Mouse (Mus musculus): ENCODE data around the gene Slc50a1. TPM values are rescaled to one million over a fixed set of nuclear protein-coding genes. Genes with fewer than 3 reads are reported as not detected.
A peak's percentile ranks its signal among the peaks of the same experiment; 100 is the strongest.

The Slc50a1 gene
- polyA plus RNA-seq, 1 experiment from 2014 or later: 17.8 TPM

DNA sequence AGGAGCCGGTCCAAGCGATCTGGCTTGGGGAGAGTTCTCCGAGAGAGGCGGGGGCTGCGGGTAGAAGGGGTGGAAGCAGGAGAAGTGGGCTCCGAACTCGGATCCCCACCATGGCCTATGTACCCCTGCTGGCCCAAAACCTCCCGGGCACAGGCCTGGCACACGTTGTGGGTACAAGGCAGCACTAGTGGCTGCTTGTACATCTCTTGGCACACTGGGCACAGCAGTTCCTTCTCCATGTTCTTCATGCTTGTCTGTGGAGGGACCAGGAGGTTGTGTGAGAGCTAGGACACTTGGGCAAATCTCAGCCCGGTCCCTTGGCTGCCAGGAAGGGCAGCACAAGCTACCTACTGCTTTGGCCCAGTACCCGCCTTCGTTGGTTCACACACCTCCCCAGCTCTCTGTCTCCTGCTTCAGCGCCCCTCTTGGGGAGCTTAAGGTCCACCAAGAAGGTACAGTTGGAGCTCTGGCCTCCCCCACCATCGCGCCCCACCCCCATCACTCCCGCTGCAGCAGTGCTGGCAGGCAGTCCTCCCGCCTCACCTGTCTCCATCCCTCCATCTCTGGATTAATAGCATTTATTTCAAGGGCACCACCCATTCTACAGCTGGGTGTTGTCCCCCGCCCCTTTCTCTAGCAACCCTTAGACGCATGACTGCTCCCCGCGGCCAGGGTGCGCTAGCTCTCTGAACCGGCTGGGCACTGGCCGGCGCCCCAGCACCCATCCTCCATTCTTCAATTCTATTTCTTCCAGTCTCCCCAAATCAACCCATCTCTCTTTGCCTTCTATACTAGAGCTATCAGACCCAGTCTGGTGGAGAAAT lies 26.0 kb downstream of the Slc50a1 start:
- Histone ChIP-seq H3K9ac (no peak overlapping the region), H3K4me3 (replicated peaks) (no peak overlapping the region), H3K36me3 (replicated peaks) (no peaks in the 10 kb centered on the region; the same call in 1 of the 2 replicates), H3K4me2 (peak overlapping the region; percentile 90), H3K9me3 (replicated peaks) (no peaks in the 10 kb centered on the region), H3K4me1 (replicated peaks) (peaks cover 53% of the 10 kb centered on the region), H3K27me3 (peaks cover 29% of the 10 kb centered on the region), H3K27ac (replicated peaks) (no peak overlapping the region)
- WGBS (ENCODE audit: insufficient replicate concordance): 25% methylated on average over 25 of the region's 25 CpGs
- no peak for ATAC-seq (ENCODE audit: insufficient read depth)

DNA sequence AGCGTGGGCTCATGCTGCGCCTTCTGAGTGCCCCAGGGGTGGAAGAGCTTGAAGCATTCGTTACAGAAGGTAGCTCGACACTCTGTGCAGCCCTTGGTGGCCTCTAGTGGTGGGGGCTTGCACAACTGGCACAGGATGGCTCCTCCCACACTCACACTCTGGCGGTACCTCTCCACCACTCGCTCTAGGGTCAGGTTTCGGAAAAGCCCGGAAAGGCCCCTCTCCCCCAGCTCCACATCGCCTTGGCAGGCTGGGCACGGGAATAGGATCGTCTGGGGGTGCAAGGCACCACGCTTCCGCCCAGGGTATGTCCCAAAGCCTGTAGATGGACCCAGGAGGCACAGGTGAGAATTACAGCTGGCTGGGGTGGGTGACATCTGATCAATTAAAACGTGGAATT lies 26.8 kb downstream of the Slc50a1 start:
- Histone ChIP-seq H3K4me1 (replicated peaks) (peaks cover 53% of the 10 kb centered on the region), H3K27me3 (peaks cover 32% of the 10 kb centered on the region), H3K9ac (no peak overlapping the region), H3K9me3 (replicated peaks) (no peaks in the 10 kb centered on the region), H3K4me2 (peak overlapping the region; percentile 23), H3K27ac (replicated peaks) (no peak overlapping the region), H3K4me3 (replicated peaks) (no peak overlapping the region), H3K36me3 (replicated peaks) (no peaks in the 10 kb centered on the region)
- no peak for ATAC-seq (ENCODE audit: insufficient read depth)
- WGBS (ENCODE audit: insufficient replicate concordance): 17% methylated on average over 14 of the region's 14 CpGs

DNA sequence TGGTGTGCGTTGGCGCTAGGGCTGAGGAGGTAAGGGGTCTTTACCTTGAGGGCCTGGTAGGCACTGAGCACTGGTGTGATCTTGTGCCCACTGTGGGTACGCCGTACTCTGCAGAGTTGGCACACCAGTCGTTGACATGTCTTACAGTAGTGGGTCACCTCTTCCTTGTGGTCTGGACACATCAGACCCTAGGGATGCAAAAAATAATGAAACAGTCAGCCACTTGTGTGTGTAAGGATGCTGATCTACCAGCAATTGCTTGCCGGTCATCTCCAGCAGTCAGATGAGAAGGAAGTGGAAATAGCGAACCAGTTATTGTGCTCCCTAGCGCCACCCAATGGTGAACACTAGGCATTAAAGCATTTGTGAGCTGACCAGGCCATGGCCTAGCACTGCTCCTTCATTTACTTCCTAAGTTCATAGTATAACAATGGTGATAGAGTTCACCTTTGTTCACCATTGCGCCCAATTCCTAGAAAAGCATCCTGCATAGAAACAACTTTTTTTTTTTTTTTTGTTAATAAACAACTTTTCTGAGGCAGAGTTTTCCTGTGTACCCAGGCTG lies 28.0 kb downstream of the Slc50a1 start:
- 56% methylated on average over 9 of the region's 9 CpGs for WGBS (ENCODE audit: insufficient replicate concordance)
- Histone ChIP-seq H3K9me3 (replicated peaks) (no peaks in the 10 kb centered on the region), H3K27me3 (peaks cover 37% of the 10 kb centered on the region), H3K27ac (replicated peaks) (no peak overlapping the region), H3K36me3 (replicated peaks) (no peaks in the 10 kb centered on the region), H3K4me3 (replicated peaks) (no peak overlapping the region), H3K4me2 (no peak overlapping the region), H3K4me1 (replicated peaks) (peaks cover 52% of the 10 kb centered on the region), H3K9ac (no peak overlapping the region)
- no peak for ATAC-seq (ENCODE audit: insufficient read depth)

DNA sequence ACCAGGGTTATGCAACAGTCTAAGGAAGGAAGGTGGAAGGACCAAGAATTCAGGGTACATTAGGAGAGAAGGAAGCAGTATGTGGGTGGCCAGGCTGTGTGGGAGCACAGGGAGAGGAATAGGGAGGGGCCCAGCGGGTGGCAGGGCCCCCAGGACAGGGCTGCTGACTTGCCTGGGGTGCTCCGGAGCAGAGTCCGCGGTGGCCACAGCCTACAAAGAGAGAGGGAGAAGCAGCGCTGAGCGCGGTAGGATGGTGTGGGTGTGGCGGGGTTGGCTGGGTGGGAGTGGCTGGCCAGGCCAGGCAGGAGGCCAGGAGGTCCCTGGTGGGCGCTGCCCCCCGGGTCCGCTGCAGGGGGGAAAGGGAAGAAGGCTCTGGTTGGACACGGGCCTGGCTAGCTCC lies 31.9 kb downstream of the Slc50a1 start:
- Histone ChIP-seq H3K4me3 (replicated peaks) (no peak overlapping the region), H3K27ac (replicated peaks) (no peak overlapping the region), H3K27me3 (peaks cover 19% of the 10 kb centered on the region), H3K9me3 (replicated peaks) (no peaks in the 10 kb centered on the region), H3K9ac (no peak overlapping the region), H3K36me3 (replicated peaks) (no peaks in the 10 kb centered on the region), H3K4me1 (replicated peaks) (peaks cover 13% of the 10 kb centered on the region), H3K4me2 (no peak overlapping the region)
- no peak for ATAC-seq (ENCODE audit: insufficient read depth)
- WGBS (ENCODE audit: insufficient replicate concordance): 54% methylated on average over 12 of the region's 12 CpGs

DNA sequence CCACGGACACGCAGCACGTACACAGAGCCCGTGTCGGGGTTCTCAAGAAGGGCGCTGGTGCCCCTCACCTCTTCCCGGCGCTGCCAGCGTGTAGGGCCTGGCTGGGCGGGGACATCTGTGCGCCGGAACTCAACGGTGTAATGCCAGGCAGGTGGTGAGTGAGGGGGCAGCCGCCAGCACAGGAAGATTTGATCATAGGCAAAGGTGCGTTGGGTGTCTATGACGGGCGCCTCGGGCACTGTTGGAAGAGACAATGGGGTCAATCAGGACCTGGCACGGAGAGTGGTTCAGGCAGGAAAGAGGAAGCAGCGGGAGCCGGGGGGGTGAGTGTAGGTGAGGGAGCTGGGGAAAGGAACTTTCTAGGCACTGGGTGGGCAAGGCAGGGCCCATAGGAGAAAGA lies 32.7 kb downstream of the Slc50a1 start:
- 77% methylated on average over 21 of the region's 21 CpGs for WGBS (ENCODE audit: insufficient replicate concordance)
- no peak overlapping the region for H3K9ac ChIP-seq
- no peak for ATAC-seq (ENCODE audit: insufficient read depth)

DNA sequence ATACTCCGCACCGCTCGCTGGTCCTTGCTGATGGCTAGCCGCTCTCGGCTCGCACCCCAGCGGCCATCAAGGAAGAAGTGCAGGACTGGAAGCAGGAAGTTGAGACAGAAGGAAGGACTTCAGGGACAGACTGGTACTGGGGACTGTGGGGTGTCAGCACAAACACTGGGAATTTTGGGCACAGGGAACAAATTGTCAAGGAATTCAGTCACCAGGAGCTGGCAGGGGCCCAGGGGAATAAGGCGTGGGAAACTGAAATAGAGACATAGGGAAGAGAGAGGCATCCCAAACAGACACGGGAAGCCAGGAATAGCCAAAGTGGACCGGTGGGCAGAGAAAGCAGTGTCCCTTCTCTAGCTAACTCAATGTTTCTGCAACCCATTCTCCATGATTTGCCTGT lies 33.9 kb downstream of the Slc50a1 start:
- Histone ChIP-seq H3K4me2 (no peak overlapping the region), H3K9me3 (replicated peaks) (no peaks in the 10 kb centered on the region), H3K27ac (replicated peaks) (no peak overlapping the region), H3K27me3 (peaks cover 19% of the 10 kb centered on the region), H3K4me3 (replicated peaks) (no peak overlapping the region), H3K9ac (no peak overlapping the region), H3K4me1 (replicated peaks) (peaks cover 5% of the 10 kb centered on the region), H3K36me3 (replicated peaks) (no peaks in the 10 kb centered on the region)
- ATAC-seq (ENCODE audit: insufficient read depth): no peak
- 79% methylated on average over 10 of the region's 10 CpGs for WGBS (ENCODE audit: insufficient replicate concordance)

More for the DNA sequence above, 32.7 kb downstream of the Slc50a1 start:
- Histone ChIP-seq H3K4me1 (replicated peaks) (peaks cover 5% of the 10 kb centered on the region), H3K36me3 (replicated peaks) (no peaks in the 10 kb centered on the region), H3K4me3 (replicated peaks) (no peak overlapping the region), H3K27me3 (peaks cover 17% of the 10 kb centered on the region), H3K9me3 (replicated peaks) (no peaks in the 10 kb centered on the region), H3K27ac (replicated peaks) (no peak overlapping the region), H3K4me2 (no peak overlapping the region)

DNA sequence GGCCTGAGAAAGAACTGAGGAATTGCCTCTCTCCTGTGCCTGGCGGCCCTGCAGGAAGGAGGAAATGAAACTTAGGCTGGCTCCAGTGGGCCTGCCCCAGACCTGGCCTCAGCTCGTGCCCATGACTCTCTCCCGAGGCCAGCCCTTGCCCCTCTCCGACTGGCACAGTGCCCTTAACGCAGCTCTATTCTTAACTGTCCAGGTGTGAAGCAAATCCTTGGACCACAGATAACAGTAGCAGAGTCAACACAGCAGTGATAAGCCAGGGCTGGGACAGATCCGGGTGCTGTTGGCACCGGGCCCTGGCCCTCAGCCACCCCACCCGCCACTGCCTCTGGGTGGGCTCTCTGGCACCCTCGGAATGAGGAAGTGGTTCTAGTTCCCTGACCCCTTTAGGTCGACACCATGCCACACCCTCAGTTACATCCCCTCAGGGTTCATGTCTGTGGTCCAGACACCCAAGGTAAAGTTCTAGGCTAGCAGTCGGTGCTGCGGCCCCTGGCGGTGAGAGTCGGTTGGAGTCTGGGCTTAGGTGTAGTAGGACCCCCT lies 36.7 kb downstream of the Slc50a1 start:
- WGBS (ENCODE audit: insufficient replicate concordance): 40% methylated on average over 14 of the region's 14 CpGs
- no peak overlapping the region for H3K4me3 ChIP-seq (replicated peaks)
- H3K36me3 ChIP-seq (replicated peaks): no peaks in the 10 kb centered on the region
- H3K9ac ChIP-seq: no peak overlapping the region
- H3K27ac ChIP-seq (replicated peaks): no peak overlapping the region
- ATAC-seq (ENCODE audit: insufficient read depth): no peak
- no peak overlapping the region for H3K4me2 ChIP-seq
- H3K4me1 ChIP-seq (replicated peaks): peaks cover 7% of the 10 kb centered on the region
- peaks cover 44% of the 10 kb centered on the region for H3K27me3 ChIP-seq
- H3K9me3 ChIP-seq (replicated peaks): no peaks in the 10 kb centered on the region

DNA sequence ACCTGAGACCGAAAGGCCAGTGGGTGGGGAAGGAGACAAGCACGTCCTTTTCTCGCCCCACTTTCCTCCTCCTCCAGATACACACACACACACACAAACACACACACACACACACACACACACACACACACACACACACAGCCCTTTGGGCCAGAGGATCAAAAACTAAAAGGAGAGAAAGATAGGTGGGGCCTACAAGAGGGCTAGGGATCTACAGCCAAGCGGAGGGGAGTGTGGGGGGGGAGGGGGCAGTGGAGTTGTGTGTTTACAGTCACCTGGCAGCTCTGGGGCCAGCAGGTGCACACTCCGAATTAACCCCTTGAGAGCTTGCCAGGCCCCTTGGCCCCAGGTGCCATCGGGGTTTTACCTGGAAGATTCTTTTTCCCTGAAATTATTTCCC lies 37.8 kb downstream of the Slc50a1 start:
- 51% methylated on average over 6 of the region's 6 CpGs for WGBS (ENCODE audit: insufficient replicate concordance)
- Histone ChIP-seq H3K4me3 (replicated peaks) (no peak overlapping the region), H3K4me1 (replicated peaks) (peaks cover 12% of the 10 kb centered on the region), H3K9ac (no peak overlapping the region), H3K4me2 (no peak overlapping the region), H3K27me3 (peaks cover 51% of the 10 kb centered on the region), H3K36me3 (replicated peaks) (no peaks in the 10 kb centered on the region), H3K9me3 (replicated peaks) (no peaks in the 10 kb centered on the region), H3K27ac (replicated peaks) (no peak overlapping the region)
- ATAC-seq (ENCODE audit: insufficient read depth): no peak

DNA sequence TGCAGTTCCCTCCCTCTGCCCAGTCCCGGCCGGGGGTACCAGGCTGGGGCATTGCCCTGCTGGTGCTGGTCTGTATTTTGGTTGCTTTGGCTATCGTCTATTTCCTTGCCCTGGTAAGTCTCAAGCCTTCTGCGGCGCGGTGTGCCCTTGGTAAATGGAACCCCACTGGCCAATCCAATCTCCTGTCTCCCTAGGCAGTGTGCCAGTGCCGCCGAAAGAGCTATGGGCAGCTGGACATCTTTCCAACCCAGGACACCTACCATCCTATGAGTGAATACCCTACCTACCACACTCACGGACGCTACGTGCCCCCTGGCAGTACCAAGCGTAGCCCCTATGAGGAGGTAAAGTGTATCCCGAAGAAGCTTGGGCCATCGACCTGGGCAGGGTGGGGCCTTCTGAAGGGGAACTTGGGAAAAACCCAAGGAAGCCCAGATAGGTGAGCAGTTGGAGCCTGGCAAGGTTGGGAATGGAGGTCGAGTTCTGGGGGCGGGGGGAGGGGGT lies 38.5 kb downstream of the Slc50a1 start:
- no peak overlapping the region for H3K27ac ChIP-seq (replicated peaks)
- no peaks in the 10 kb centered on the region for H3K9me3 ChIP-seq (replicated peaks)
- no peak overlapping the region for H3K4me2 ChIP-seq
- no peak overlapping the region for H3K4me3 ChIP-seq (replicated peaks)
- H3K4me1 ChIP-seq (replicated peaks): peaks cover 20% of the 10 kb centered on the region
- 59% methylated on average over 16 of the region's 16 CpGs for WGBS (ENCODE audit: insufficient replicate concordance)
- H3K9ac ChIP-seq: no peak overlapping the region
- no peaks in the 10 kb centered on the region for H3K36me3 ChIP-seq (replicated peaks)
- H3K27me3 ChIP-seq: peaks cover 57% of the 10 kb centered on the region
- ATAC-seq (ENCODE audit: insufficient read depth): no peak

DNA sequence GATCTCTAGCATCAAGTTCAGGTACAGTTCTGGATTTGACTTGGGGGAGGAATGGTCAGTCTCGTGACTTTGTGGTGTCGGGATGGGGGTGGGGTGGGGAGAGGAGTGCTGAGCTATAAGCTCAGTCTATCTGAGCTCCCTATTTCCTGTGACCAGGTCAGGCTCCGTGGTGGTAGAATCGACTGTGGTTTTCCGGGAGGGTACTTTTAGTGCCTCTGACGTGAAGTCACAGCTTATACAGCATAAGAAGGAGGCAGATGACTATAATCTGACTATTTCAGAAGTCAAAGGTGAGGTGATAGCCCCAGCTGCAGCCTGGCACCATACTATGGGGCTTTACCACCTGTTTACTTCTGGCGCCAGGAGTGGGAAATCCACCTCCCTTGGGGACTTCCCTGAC lies 39.0 kb downstream of the Slc50a1 start:
- peaks cover 57% of the 10 kb centered on the region for H3K27me3 ChIP-seq
- peaks cover 24% of the 10 kb centered on the region for H3K4me1 ChIP-seq (replicated peaks)
- no peak for ATAC-seq (ENCODE audit: insufficient read depth)
- no peak overlapping the region for H3K27ac ChIP-seq (replicated peaks)
- H3K36me3 ChIP-seq (replicated peaks): no peaks in the 10 kb centered on the region
- no peaks in the 10 kb centered on the region for H3K9me3 ChIP-seq (replicated peaks)
- no peak overlapping the region for H3K4me2 ChIP-seq
- WGBS (ENCODE audit: insufficient replicate concordance): 17% methylated on average over 7 of the region's 7 CpGs
- H3K9ac ChIP-seq: no peak overlapping the region
- no peak overlapping the region for H3K4me3 ChIP-seq (replicated peaks)

DNA sequence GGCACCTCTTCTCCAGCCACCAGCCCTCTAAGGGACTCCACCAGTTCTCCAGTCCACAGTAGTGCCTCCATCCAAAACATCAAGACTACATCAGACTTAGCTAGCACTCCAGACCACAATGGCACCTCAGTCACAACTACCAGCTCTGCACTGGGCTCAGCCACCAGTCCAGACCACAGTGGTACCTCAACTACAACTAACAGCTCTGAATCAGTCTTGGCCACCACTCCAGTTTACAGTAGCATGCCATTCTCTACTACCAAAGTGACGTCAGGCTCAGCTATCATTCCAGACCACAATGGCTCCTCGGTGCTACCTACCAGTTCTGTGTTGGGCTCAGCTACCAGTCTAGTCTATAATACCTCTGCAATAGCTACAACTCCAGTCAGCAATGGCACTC lies 39.8 kb downstream of the Slc50a1 start:
- ATAC-seq (ENCODE audit: insufficient read depth): no peak
- Histone ChIP-seq H3K27ac (replicated peaks) (no peak overlapping the region), H3K36me3 (replicated peaks) (no peaks in the 10 kb centered on the region), H3K27me3 (peaks cover 61% of the 10 kb centered on the region), H3K4me2 (no peak overlapping the region), H3K4me1 (replicated peaks) (peaks cover 25% of the 10 kb centered on the region), H3K9me3 (replicated peaks) (no peaks in the 10 kb centered on the region), H3K9ac (no peak overlapping the region), H3K4me3 (replicated peaks) (no peak overlapping the region)
- WGBS (ENCODE audit: insufficient replicate concordance): 48% methylated on average over 2 of the region's 2 CpGs
